Mouse (Mus musculus) heart, embryonic 15.5 days (tissue): ENCODE measurements around the gene Nfkbie. TPM values are rescaled to one million over a fixed set of nuclear protein-coding genes. Genes with fewer than 3 reads are reported as not detected.
A peak's percentile ranks its signal among the peaks of the same experiment; 100 is the strongest.

ENCODE experiments used
- ATAC-seq: fragments of 200-750 bp; cut with Nextera tagmentation; replicated peaks from 2 replicates; pipeline ENCODE4 v1.8.0; 2017; ENCODE audit warnings: low read depth, moderate TSS enrichment; ENCODE audit not compliant: insufficient number of reproducible peaks, insufficient read depth, low FRiP score
- H3K27ac ChIP-seq: fragments of 300-500 bp; sonication (generic); 2 replicates; pipeline ENCODE4 v1.5.1; 2015; ENCODE audit warnings: mild to moderate bottlenecking, inconsistent platforms
- H3K27me3 ChIP-seq: fragments of 300-500 bp; sonication (generic); 2 replicates; pipeline ENCODE4 v1.6.1; 2015; ENCODE audit warnings: inconsistent platforms
- H3K36me3 ChIP-seq: fragments of 300-500 bp; sonication (generic); 2 replicates; pipeline ENCODE4 v1.6.1; 2015; ENCODE audit warnings: mild to moderate bottlenecking, inconsistent platforms
- H3K4me1 ChIP-seq: fragments of 300-500 bp; sonication (generic); replicated peaks from 2 replicates; pipeline ENCODE4 v1.6.1; 2015; ENCODE audit warnings: inconsistent platforms
- H3K4me2 ChIP-seq: fragments of 300-500 bp; sonication (generic); 2 replicates; pipeline ENCODE4 v1.6.1; 2015; ENCODE audit warnings: inconsistent platforms, mild to moderate bottlenecking, moderate library complexity
- H3K4me3 ChIP-seq: fragments of 300-500 bp; sonication (generic); 2 replicates; pipeline ENCODE4 v1.5.1; 2015; ENCODE audit warnings: mild to moderate bottlenecking, inconsistent platforms
- H3K9ac ChIP-seq: fragments of 300-500 bp; sonication (generic); 2 replicates; pipeline ENCODE4 v1.6.1; 2015; ENCODE audit warnings: mild to moderate bottlenecking, inconsistent platforms
- H3K9me3 ChIP-seq: fragments of 300-500 bp; sonication (generic); replicated peaks from 2 replicates; pipeline ENCODE4 v1.6.1; 2016; ENCODE audit warnings: inconsistent platforms
- WGBS: fragments of 180-500 bp; shearing (Covaris S2); methylation state at CpG from one replicate; pipeline ENCODE4 v1.1.7; 2015; ENCODE audit warnings: mixed read lengths; 5-methylcytosine and 5-hydroxymethylcytosine counted together
- polyA plus RNA-seq: library from polyadenylated mRNA; unstranded; fragments of >200 nt; fragmentation: Nextera tagmentation; extraction: Ambion mirVana; gene quantifications from 2 replicates; pipeline ENCODE4 v1.2.1, GENCODE M21; 2015

The Nfkbie gene
- 3.0 and 6.8 TPM in 2 replicates for polyA plus RNA-seq

DNA sequence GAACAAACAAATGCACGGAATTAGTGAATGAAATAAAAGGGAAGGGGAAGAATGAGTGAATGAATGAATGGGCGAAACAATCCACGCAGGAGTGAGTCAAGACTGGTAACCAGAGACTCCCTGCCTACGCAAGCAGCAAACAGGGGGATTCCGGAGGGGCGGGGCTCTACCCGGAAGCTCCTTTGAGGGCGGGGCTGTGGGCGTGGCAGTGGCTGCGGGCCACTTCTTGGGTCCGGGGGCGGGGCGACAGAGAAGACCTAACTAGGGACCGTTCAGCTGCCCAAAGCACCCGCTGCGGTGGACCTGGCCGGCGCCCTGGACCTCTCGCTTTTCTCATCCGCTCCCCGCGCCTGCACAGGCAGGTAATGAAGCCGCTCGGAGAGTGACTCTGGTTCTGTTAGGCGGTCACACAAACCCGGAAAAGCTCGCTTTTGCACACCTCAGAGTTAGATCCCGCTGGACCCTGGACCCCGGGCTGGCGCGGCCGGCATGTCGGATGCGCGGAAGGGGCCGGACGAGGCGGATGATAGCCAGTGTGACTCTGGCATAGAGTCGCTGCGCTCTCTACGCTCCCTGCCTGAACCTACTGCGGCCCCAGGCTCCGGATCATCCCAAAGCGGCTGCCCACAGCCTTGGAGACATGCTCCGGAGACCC is at the start of gene Nfkbie:
Gene Nfkbie, plus strand, starts transcription at position 252 of the 655 bp plus-strand sequence.
- peaks cover 26% of the 10 kb centered on the region for H3K4me1 ChIP-seq
- H3K9me3 ChIP-seq, result no peaks in the 10 kb centered on the region
- H3K9ac ChIP-seq, result peak within 1 kb of the TSS; percentile 62
- H3K4me2 ChIP-seq, result peak within 1 kb of the TSS; percentile 77
- peak; percentile 84 for ATAC-seq
- 0% methylated on average over 45 of the region's 45 CpGs for WGBS
- H3K27me3 ChIP-seq, result peaks cover 37% of the 10 kb centered on the region
- H3K4me3 ChIP-seq, result peak within 1 kb of the TSS; percentile 51
- no peaks in the 10 kb centered on the region for H3K36me3 ChIP-seq
- H3K27ac ChIP-seq, result no peak within 1 kb of the TSS

DNA sequence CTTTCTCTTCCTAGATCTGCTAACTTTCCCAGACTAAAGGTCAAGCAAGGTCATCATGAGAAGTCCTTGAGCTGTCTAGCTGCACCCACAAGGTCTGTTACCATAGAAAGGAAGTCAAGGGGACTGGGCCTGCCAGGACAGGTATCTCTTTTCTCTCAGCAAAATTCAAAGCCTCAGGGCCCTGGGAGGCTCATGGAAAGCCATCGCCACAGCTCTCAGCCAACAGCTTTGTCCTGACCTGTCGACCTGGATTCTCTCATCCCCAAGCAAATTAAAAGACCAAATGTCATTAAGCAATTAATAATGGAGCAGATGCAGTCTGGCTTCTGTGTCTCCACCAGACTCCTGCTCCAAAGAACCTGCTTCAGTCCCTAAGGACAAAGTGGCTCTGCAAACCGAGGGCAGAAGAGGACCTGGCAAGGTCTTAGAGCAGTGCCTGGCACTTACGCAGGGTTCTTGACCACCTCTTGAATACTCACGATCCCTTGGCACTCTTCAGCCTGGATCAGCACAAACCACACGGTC is 49.5 kb upstream of the Nfkbie start:
- peaks cover 20% of the 10 kb centered on the region for H3K36me3 ChIP-seq
- ATAC-seq, result no peak
- WGBS, result 65% methylated on average over 6 of the region's 6 CpGs
- 0 out of 2 replicates have a peak overlapping the region, but pooled peaks have one; percentile 61 for H3K4me2 ChIP-seq
- no peak overlapping the region; the same call in 1 of the 2 replicates for H3K4me3 ChIP-seq
- H3K27ac ChIP-seq, result no peak overlapping the region
- no peaks in the 10 kb centered on the region for H3K27me3 ChIP-seq
- H3K4me1 ChIP-seq, result peaks cover 20% of the 10 kb centered on the region
- H3K9ac ChIP-seq, result no peak overlapping the region
- H3K9me3 ChIP-seq, result no peaks in the 10 kb centered on the region

DNA sequence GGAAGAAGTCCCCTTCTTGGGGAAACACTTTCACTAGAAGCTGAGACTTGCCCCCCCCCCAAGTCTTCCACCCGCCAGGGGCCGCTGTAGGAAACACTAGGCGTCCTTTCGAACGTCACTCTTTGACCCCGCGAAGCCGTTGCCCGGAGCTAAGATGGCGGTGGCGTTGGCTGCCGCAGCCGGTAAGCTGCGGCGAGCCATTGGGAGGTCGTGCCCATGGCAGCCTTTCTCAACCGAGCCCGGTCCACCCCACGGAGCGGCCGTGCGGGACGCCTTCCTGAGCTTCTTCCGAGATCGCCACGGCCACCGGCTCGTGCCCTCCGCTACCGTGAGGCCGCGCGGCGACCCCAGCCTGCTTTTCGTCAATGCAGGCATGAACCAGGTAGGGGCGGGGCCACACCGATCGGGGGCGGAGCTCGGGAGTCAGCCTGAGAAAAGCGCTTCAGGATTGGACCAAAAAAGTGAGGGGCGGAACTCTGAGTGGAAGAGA is 48.8 kb upstream of the Nfkbie start, which contains the start of gene Aars2:
Gene Aars2, plus strand, starts transcription at position 142 of the 490 bp plus-strand sequence.
- Histone ChIP-seq H3K27ac (peak within 1 kb of the TSS; percentile 94), H3K4me3 (peak within 1 kb of the TSS; percentile 95), H3K9me3 (no peaks in the 10 kb centered on the region), H3K4me1 (peaks cover 17% of the 10 kb centered on the region), H3K36me3 (peaks cover 23% of the 10 kb centered on the region), H3K9ac (peak within 1 kb of the TSS; percentile 92), H3K4me2 (peak within 1 kb of the TSS; percentile 61), H3K27me3 (no peaks in the 10 kb centered on the region)
- under 1% methylated on average over 42 of the region's 42 CpGs for WGBS
- peak; percentile 85 for ATAC-seq

DNA sequence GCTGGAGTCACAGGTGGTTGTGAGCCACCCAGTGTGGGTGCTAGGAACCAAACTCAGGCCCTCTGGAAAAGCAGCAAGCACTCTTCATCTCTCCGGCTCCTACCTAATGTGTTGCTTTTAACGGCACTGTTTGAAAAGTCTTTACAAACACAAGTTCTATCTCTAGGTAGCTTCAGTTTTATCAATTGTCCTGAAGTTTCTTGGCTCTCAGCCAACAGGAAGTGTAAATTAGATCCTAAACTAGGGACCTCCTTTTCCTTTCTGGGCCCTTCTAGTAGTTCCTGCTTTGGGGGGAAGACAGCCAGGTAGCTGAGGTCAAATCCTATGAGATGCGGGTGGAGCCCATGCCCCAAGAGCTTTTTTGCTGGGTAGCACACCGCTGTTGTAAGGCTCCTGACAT is 44.6 kb upstream of the Nfkbie start:
- ATAC-seq, result no peak
- WGBS, result 89% methylated on average over 4 of the region's 4 CpGs

DNA sequence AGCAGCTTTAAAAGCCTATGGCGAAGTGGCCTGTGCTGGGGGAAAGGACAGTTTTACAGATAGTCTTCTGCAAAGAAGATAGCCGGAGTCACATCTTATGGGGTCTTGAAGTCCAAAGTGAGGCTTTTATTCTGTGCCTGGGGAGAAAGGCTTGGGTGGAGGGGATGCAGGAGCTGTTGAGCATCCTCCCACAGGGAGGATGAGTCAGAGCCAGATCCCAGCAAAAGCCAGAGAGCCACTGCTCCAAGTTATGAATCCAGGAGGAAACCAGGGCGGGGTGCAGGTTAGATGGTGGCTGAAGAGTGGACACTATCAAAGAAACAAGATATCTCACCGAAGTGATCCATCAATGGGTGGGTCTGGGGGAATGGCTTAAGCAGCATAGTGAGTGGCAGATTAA is 43.7 kb upstream of the Nfkbie start:
- H3K27ac ChIP-seq, result no peak overlapping the region
- H3K4me1 ChIP-seq, result peaks cover 9% of the 10 kb centered on the region
- WGBS, result 85% methylated on average over 4 of the region's 4 CpGs
- H3K9me3 ChIP-seq, result no peaks in the 10 kb centered on the region
- no peaks in the 10 kb centered on the region for H3K27me3 ChIP-seq
- no peak for ATAC-seq
- no peak overlapping the region for H3K9ac ChIP-seq
- no peak overlapping the region for H3K4me3 ChIP-seq
- H3K4me2 ChIP-seq, result no peak overlapping the region
- peaks cover 23% of the 10 kb centered on the region for H3K36me3 ChIP-seq

More for the DNA sequence above, 44.6 kb upstream of the Nfkbie start:
- Histone ChIP-seq H3K4me2 (no peak overlapping the region), H3K36me3 (peaks cover 23% of the 10 kb centered on the region), H3K9me3 (no peaks in the 10 kb centered on the region), H3K9ac (no peak overlapping the region), H3K4me1 (peaks cover 13% of the 10 kb centered on the region), H3K4me3 (no peak overlapping the region), H3K27me3 (no peaks in the 10 kb centered on the region), H3K27ac (no peak overlapping the region)

DNA sequence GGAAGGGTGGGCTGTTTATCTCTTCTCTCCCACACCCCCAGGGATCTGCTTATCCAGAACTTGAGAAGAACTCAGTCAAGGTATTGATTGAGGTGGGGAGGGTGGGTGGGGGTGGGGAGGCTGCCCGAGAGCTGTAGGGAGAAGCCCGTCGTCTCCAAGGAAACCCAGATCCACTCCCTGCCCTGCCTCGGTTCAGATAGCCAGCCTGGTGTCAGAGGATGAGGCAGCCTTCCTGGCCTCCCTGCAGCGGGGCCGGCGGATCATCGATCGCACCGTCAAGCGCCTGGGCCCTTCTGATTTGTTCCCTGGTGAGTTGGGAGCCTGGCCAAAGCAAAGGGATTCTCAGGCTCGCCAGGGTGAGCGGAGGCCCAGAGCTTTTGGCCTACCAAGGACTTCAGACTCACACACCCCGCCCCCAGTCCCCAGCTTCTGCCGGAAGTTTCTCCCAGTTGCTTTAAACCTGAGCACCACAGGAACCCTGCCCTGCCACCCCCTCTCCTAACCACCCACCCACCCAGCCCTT is 40.2 kb upstream of the Nfkbie start:
- Histone ChIP-seq H3K4me2 (no peak overlapping the region), H3K36me3 (peaks cover 14% of the 10 kb centered on the region; the same call in 1 of the 2 replicates), H3K27me3 (no peaks in the 10 kb centered on the region), H3K27ac (no peak overlapping the region), H3K4me3 (no peak overlapping the region), H3K9ac (no peak overlapping the region), H3K9me3 (no peaks in the 10 kb centered on the region), H3K4me1 (peaks cover 4% of the 10 kb centered on the region)
- ATAC-seq, result no peak
- 46% methylated on average over 15 of the region's 15 CpGs for WGBS

DNA sequence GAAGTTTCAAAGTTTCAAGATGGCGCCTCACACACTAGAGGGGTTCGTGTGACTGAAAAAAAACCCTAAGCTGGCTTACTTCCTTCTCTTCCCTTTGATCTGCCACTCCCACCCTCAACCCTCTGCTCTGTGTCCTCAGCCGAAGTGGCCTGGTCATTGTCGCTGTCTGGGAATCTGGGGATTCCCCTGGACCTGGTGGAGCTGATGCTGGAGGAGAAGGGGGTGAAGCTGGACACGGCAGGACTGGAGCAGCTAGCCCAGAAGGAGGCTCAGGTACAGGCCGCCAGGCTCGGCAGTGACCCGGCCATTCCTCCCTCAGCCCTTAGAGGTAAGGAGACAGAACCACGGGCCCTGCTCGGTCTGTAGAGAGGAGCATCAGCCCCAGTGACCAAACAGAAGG is 39.7 kb upstream of the Nfkbie start:
- Histone ChIP-seq H3K27me3 (no peaks in the 10 kb centered on the region), H3K4me1 (peaks cover 5% of the 10 kb centered on the region), H3K4me2 (no peak overlapping the region), H3K4me3 (no peak overlapping the region), H3K27ac (no peak overlapping the region), H3K9me3 (no peaks in the 10 kb centered on the region), H3K9ac (no peak overlapping the region), H3K36me3 (peaks cover 10% of the 10 kb centered on the region; the same call in 1 of the 2 replicates)
- ATAC-seq, result no peak
- WGBS, result 79% methylated on average over 10 of the region's 10 CpGs

DNA sequence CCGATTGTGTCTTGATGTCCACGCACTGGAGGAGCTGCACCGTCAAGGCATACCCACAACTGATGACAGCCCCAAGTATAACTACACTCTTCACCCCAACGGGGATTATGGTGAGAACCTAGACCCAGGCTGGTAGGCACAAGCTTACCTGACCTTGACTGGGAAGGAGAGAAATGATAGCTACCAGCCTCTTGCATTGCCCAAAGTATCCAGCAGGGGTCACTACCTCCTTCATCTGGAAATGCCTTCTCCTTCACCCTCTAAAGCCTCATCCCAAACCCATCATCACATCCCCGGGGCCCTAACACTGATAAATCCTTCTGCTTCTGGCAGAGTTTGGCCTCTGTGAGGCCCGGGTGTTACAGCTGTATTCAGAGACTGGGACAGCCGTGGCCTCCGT is 39.0 kb upstream of the Nfkbie start:
- H3K4me2 ChIP-seq, result no peak overlapping the region
- no peak for ATAC-seq
- no peak overlapping the region for H3K9ac ChIP-seq
- no peaks in the 10 kb centered on the region for H3K27me3 ChIP-seq
- H3K9me3 ChIP-seq, result no peaks in the 10 kb centered on the region
- H3K36me3 ChIP-seq, result peaks cover 5% of the 10 kb centered on the region; the same call in 1 of the 2 replicates
- H3K4me3 ChIP-seq, result no peak overlapping the region
- peaks cover 11% of the 10 kb centered on the region for H3K4me1 ChIP-seq
- H3K27ac ChIP-seq, result no peak overlapping the region
- WGBS, result 30% methylated on average over 8 of the region's 8 CpGs

DNA sequence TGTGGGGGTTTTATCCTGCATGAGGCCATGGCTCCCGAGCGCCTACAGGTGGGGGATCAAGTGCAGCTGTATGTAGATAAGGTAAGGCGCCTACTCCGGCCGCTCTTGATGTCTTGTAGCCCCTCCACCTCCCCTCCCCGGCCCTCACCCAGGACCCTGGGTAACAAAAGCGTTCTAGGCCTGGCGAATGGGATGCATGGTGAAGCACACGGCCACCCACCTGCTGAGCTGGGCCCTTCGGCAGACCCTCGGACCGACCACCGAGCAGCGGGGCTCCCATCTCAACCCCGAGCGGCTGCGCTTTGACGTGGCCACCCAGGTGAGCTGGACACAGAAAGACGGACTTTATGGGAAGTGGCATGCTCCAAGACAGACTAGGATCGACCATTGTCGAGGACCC is 38.4 kb upstream of the Nfkbie start:
- Histone ChIP-seq H3K27ac (no peak overlapping the region), H3K36me3 (peaks cover 5% of the 10 kb centered on the region; the same call in 1 of the 2 replicates), H3K9me3 (no peaks in the 10 kb centered on the region), H3K4me1 (peaks cover 14% of the 10 kb centered on the region), H3K4me3 (no peak overlapping the region), H3K27me3 (no peaks in the 10 kb centered on the region), H3K9ac (no peak overlapping the region), H3K4me2 (no peak overlapping the region)
- 92% methylated on average over 21 of the region's 21 CpGs for WGBS
- ATAC-seq, result no peak

DNA sequence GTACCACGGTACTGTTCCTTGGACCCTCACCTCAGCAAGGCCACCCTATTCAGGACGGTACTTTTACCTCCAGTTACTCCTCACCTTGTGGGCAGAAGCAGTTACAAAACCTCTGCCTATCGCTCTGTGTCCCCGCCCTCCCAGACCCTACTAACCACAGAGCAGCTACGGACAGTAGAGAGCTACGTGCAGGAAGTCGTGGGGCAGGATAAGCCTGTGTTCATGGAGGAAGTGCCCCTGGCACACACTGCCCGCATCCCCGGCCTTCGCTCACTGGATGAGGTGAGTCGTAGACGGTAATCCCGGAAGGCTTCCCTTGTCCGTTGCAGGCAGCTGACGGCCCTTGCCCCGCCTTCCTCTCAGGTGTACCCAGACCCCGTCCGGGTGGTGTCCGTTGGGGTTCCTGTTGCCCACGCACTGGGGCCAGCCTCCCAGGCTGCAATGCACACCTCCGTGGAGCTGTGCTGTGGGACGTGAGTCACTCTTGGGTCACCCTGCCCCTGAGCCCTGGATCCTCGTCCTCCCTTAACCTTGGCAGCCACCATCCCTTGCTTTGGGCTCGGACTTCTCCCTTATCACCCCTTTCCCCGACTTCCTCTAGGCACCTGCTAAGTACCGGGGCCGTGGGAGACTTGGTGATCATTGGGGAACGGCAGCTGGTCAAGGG is 37.8 kb upstream of the Nfkbie start:
- Histone ChIP-seq H3K27ac (no peak overlapping the region), H3K4me2 (no peak overlapping the region), H3K27me3 (no peaks in the 10 kb centered on the region), H3K4me3 (no peak overlapping the region), H3K36me3 (peaks cover 5% of the 10 kb centered on the region; the same call in 1 of the 2 replicates), H3K9me3 (no peaks in the 10 kb centered on the region), H3K4me1 (peaks cover 16% of the 10 kb centered on the region), H3K9ac (no peak overlapping the region)
- 88% methylated on average over 28 of the region's 28 CpGs for WGBS
- no peak for ATAC-seq

GRCm38 (mm10) chr17:45518766-45519475 is 36.6 kb upstream of the Nfkbie start:
- Histone ChIP-seq H3K27me3 (peaks cover 2% of the 10 kb centered on the region; the same call in 1 of the 2 replicates), H3K27ac (no peak overlapping the region), H3K4me3 (no peak overlapping the region), H3K9ac (no peak overlapping the region), H3K4me1 (peaks cover 25% of the 10 kb centered on the region), H3K36me3 (peaks cover 5% of the 10 kb centered on the region; the same call in 1 of the 2 replicates), H3K9me3 (no peaks in the 10 kb centered on the region), H3K4me2 (no peak overlapping the region)
- 83% methylated on average over 12 of the region's 12 CpGs for WGBS
- ATAC-seq, result no peak
